Mouse (Mus musculus) spleen, embryonic (tissue): ENCODE measurements around the gene C130050O18Rik.

Experiments used
- CTCF ChIA-PET: fragments of 350-600 bp; sonication (Branson Sonifier 250); formaldehyde crosslinking; loops from one replicate; lab custom pipeline; 2022; lab: Charles Lee

The C130050O18Rik gene

DNA sequence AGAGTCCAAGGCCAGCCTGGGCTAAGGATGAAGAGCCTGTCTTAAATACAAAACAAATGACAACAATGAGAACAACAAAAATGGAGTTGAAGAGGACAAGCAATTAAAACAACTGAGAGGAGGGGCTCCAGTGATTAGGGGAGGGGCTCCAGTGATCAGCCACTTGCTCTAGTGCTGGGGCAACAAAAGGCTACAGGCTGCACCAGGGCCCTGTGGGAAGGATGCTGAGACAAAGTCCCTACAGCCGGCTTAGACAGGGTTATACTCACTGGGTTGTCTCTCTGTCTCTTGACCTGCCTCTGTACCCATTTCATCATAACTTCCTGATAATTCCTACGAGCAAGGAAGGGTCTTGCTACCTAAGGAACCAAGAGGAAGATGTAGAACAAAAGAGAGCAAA lies 13.0 kb downstream of the C130050O18Rik start:
- CTCF ChIA-PET = no interaction called here

DNA sequence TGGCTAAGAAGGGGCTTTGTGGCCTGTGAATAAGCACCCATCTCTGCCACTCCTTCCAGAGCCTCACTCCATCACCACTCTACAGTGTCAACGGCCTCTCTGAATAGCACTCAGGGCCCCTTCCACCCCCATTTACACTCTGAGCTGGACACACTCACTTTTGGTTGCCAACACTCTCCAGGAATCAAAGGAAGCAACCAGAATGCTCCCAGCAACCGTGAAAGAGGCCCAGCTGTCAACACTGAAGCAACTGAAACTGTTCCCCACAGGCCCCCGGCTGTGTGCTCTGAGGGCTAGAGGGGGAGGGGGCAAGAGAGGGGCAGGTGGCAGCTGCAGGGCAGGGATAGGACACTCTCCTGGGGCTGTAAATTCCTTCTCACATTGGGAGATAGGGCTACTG lies 13.6 kb downstream of the C130050O18Rik start:
- CTCF ChIA-PET = no interaction called here

DNA sequence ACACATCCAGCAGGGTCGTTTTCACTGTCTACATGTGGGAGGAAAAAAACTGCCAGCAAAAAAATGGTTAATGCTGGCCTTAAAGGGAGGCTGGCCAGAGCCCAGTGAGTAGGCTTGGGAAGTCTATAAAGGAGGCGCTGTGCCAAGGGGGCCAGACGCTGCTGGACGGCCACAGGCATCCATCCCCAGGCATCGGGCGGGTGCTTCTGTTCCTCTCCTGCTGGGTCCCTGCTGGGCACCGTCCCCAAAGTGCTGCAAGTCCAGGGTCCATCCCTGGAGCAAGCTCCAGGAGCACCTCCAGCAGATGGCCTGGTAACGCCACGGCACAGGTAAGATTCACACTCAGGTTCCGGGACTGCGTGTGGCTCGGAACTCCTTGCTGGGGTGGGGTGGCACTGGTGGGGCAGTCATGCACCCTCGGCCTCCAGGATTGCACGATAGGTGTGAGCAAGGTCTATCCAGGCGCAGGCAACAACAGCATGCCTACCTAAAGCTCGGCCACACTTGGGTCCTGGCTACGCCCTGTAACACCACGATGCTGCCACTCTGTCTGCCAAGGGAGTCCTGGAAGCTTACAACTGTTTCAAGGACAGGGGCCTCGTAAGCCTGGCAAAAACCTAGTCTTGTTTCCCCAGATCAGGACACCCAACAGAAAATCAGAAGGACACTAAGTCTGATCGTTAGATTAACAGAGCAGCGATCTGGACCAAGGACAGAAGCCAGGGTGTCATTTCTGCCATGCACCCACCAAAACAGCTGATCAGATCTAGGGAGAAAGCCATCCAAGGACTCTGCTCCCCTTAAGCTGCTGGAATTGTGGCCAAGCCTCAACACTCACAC lies 18.2 kb downstream of the C130050O18Rik start, which contains the start of gene Gper1:
Gper1 (plus strand) TSS at position 126 of the 840 bp plus-strand sequence.
- CTCF ChIA-PET = no interaction called here

DNA sequence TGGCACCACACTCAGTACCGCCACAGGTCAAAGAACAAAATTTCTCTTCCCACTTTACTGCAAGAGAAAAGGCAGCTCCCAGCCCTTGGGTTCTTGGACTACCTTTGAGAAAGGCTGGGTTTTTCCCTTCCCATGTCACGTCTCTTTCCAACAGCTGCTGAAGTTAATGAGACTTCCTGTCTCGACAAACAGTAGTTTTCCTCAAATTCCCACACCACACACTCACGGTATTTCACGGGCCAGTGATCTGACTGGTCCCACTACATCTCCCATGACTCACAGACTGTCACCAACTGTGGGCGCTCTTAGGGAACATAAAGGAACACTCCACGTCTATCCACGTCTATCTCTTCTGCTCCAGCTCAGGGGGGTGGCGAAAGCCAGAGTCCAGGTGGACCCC lies 20.1 kb downstream of the C130050O18Rik start:
- CTCF ChIA-PET = no interaction called here

DNA sequence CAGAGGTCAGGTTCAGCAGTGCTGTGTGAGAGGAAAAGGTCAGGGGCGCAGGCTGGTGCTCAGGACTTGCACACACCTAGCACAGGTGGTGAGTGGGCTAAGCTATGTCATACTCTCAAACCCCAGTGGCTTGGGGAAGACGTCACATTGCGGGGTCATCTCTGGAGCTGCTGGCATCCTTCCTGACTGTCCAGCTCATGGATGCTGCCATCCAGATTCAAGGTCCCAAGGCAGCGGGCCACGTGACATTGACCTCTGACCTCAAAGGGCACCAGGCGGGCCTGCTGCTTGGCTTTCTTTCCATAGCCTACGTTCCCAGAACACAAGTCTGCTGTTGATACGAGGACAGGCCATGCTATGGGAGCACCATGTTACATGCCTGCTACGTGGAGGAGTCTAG lies 21.9 kb downstream of the C130050O18Rik start:
- CTCF ChIA-PET = no interaction called here

DNA sequence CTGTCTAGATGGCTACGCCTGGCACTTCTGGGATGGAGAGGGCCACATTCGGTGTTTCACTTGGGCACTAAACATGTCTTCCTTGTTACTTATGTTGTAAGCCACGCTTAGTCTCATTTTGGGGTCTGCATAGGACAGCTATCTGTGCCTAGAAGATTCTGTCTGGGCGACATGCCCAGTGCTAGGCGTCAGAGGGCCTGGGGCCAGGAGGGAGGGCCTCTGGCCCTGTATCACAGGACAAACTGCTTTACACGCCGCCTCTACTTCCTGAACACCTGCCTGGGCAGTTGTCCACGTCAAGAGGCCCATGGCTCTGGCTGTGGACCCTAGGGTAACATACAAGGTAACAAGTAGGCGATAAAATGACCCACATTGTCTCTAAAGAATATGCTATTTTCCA lies 22.9 kb downstream of the C130050O18Rik start:
- CTCF ChIA-PET = no interaction called here

DNA sequence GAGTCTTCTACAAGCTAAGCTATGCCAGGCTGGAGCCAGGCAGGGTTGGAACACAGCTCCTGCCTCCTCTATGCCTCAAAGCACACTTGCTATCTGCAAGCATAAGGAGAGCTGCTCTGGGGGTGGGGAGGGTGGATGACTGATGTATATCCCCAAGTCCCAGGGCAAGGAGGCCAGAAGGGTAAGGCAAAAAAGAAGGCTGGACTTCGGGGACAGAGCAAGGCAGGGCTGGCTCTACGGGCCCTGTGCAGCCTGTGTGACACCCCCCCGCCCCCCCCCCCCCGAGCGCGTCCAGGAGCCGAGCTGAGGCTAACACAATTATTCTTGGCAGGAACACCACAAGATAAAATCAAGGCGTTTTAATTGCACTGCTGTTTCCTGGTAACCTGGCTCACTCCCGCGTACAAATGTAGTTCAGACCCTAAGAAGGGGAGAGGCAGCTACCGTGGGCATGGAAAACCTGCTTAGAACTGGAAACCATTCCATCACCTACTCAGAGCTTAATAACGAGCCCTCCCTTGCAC lies 24.8 kb downstream of the C130050O18Rik start:
- CTCF ChIA-PET = no interaction called here

DNA sequence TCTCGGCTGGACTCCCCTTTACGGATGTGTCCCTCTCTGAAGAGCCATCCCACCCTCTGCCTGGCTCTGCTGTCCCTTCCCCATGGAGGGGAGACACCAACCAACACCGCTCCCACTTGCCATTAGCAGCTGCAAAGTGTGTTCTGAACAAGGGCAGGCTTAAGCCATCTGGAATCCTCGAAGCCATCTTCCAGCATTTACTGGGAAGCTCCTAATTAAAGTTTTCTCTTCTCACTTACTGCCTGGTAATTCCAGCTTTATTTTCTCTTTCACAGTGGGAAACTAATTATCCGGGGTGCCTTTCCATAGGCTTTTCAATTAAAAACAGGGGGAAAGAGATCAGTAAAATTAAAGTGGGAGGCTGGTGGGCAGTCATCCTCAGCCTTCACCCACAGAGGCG lies 27.3 kb downstream of the C130050O18Rik start:
- CTCF ChIA-PET = no interaction called here

DNA sequence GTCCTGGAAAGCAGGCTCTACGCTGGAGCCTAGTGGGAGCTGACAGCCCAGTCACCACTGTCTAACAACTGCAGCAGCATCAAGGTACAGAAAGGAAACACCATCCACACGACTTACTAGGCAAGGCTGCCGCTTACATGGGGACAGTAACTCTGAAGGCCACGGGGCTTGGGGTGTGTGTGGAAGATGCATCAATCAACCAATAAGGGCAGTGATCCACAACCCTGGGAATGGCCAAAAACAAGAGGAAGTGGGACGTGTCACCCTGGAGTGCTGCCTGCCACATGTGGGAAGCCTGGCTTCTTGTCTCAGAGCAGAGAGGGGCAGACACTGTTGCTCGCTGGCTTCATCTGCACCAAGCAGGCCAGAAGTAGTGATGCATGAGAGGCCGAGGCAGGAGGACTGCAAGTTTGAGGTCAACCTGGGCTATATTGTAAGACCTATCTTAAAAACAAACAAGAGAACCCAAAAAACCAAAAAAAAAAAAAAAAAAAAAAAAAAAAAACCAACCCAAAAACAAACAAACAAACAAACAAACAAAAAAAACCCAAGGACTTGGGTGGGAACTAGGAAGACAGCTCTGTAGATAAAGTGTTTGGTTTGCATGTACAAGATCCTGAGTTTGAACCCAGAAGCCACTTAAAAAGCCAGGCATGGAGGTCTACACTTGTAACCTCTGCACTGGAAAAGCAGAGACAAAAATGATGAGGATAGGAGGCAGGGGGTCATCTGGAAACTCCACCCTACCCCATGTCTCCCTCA lies 27.8 kb downstream of the C130050O18Rik start:
- CTCF ChIA-PET = no interaction called here

DNA sequence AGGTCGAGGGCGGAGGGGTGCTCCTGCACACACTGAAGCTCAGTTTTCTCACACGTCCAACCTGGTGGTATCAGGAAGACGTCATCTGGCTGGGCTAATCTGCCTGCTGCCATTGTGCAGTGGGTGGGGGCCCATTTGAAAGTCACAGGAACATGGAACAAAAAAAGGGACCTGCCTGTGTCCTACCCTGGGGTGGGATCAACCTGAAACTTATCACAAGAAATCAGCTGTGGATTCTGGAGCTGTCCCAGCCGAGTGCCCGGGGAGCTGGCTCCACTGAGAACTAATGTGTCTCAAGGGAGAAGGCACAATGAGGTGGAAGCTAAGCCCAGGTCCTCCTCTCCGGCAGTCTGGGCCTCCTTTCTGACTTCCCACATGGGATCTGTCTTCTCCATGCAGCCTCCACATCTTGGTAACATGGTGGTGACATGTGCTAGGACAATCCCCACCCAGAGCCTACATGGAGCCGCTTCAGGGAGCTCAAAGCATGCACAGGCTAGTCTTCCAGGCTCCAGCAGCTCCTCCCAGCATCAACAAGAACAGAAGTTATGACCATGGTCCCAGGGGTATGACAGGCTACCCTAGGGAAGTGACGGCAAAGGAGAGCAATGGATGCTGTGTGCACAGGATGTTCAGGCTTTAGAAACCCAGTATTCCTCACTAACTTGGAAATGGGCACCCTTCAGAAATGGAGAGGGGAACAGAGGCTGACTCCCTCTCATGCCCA lies 28.9 kb downstream of the C130050O18Rik start:
- CTCF ChIA-PET = no interaction called here

DNA sequence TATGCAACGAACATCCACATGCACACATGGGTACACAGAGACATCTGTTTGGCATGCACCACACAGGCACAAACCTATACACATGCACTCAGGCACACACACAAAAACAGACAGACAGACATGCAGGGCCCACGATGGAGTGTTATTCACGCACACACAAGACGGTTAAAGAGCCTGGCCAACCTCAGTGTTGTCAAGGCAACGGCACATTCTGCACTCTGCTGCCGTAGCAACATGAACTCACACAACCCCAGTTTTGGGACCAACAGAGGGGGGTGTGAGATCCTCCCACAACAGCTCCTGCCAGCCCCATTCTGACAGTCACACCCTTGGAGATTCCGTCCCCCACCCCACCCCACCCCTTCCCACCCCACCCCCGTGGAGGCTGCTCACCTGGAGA lies 29.9 kb downstream of the C130050O18Rik start:
- CTCF ChIA-PET = interaction anchor here (0.7 kb wide), 1 partner anchor 16 kb away, joined by 5 read pairs; no protein-coding TSS in a partner anchor

DNA sequence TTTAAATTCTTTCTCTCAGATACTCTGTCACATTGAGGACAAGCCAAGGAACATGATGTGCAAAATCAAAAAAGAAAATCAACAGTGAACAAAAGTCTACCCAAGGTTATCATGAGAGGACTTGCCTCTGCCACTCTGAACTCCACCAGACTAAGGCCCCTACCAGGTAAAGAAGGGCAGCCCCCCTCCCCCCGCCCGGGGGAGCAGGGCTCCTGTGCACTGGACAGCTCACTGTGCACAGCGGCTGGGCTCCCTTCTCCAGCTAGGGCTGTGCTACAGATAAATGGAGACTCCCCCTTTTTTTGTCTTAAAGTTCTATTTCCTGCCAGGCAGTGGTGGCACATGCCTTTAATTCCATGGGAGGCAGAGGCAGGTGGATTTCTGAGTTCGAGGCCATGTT lies 32.7 kb downstream of the C130050O18Rik start:
- CTCF ChIA-PET = interaction anchor here (0.6 to 0.7 kb wide), 3 partner anchors 64 to 1576 kb away, joined by 3 to 11 read pairs (median 3); no protein-coding TSS in a partner anchor

DNA sequence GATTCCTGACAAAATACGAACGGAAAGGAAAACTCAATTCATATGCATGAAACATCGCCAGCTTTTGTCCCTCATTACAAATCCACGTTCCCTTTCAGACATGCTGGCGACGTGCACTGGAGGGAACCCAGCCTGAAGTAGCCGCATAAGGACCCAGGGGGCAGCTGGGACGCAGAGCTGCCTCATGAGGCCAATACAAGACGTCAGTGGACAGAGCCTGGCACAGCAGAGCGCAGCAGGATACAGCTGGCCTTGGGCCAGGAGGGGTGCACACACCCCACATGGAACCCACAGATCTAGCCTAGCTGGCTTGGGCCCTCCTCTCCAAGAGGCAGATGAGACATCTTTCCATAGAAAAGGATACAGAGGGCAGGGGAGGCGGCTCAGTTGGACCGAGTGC lies 33.4 kb downstream of the C130050O18Rik start:
- CTCF ChIA-PET = no interaction called here

DNA sequence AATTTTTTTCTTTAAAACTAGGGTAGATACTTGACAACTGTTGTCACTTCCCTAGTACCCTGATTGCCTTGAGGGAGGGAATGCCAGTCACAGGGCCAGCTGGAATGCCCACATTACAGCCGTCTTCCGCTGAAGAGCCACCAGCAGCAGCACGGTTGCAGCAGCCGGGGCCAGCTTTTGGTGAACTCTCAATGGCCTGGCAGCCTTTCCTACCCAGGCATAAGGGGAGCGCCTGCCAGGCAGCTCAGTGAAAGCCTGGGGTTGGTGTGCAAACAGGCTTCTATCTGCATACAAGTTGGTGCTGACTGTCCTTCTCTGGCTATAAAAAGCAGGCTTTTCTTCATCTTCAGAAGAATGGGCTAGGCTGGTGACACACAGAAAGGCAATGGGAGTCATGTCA lies 35.4 kb downstream of the C130050O18Rik start:
- CTCF ChIA-PET = no interaction called here

DNA sequence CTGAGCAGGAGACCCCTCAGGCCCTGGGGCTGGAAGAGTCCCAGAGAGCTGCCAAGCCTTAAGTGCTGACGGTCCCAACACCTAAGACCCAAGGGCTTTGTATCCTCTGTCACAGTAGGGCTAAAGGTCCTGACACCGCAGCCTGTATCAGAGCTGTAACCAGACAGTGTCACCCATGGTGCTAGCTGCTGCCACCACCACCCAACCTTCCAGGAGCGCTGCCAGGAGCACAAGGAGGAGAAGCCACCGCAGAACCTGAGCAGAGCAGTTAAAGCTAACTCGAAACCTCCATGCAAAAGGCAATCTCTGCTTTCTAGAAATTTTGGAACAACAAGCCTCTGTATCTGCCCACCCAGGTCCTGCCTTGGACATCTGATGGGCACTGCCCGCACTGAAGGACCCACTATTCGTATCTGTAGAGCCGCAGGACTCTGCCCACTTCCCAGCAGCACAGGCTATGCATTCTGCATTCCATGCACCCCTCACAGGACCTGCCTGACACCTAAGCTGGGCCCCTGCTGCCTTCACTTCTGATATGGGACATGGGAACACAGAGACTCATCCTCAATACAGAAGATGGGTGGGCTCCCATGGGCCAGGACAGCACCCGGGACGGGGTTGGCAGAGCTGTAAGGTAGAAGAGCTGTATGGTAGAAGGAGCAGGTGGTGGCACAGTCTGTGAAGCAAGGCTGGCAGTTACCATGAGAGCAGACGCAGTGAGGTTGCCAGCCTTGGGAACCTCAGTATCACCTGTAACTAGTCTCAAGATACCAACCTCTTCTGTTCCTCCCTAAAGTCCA lies 36.0 kb downstream of the C130050O18Rik start:
- CTCF ChIA-PET = interaction anchor here (0.6 kb wide), 1 partner anchor 97 kb away, joined by 4 read pairs; no protein-coding TSS in a partner anchor

DNA sequence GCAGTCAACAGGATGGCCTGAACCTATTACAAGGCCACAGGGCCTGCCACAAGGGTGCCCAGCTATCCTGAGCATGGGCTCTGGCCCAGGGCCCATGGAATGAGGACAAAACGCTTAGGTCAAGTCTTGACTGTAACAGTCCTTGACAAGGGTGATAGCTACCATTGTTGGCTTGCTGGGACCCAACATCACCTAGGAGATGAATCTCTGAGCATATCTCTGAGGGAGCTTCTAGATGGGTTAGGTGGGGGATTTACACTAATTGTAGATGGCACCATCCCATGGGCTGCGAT lies 36.6 kb downstream of the C130050O18Rik start:
- CTCF ChIA-PET = no interaction called here

DNA sequence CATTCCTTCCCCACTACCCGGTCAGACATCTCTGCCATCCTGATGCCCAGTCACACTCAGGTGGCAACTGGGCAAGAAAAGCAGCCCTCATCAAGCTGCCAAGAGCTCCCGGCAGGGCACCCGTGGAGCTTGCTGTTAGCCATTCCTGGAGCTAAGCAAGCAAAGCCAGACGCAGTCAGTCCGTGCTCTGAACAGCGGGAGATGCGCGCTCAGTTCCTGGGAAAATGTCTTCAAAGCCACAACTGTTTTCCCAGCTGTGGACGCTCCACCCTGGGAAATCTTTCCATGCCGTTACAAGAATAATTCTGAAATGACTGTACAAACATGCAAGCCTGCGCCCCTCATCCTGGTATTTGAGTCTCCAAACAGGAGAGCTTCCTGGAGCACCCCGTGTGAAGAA lies 37.3 kb downstream of the C130050O18Rik start:
- CTCF ChIA-PET = no interaction called here

DNA sequence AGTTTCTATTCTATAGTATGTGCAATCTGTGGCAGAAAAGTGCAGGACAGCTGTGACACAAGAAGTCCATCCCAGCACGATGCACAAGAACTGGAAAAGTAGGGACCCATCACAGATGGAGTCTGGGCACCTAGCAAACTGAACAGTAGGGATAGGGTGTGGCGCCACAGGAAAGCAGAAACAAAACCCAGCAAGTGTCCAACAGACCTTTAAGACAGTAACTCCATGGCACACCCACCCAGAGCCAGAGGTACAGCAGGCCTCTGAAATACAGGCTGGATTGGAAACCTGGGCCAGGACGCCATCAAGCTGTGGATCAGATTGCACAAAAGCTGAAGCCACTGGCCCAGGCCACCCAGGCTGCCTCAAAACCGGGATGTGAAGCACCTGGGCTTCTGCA lies 37.9 kb downstream of the C130050O18Rik start:
- CTCF ChIA-PET = no interaction called here

DNA sequence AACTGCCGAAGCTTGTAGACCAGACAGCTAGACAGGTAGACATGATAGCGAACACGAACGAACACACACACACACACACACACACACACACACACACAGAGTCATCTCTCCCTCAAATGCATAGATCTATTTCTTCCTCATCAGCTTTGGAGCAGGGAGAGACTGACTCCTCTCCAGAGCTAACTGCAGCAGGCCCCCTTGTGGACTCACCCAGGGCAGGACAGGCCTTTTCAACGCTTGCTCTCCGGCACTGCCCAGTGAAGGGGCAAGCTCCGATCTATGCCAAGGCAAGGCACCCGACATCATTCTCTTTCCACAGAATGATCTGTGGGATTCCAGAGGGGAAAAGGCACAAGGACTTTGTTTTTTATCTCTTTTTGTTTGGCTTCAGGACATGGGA lies 40.2 kb downstream of the C130050O18Rik start:
- CTCF ChIA-PET = no interaction called here

DNA sequence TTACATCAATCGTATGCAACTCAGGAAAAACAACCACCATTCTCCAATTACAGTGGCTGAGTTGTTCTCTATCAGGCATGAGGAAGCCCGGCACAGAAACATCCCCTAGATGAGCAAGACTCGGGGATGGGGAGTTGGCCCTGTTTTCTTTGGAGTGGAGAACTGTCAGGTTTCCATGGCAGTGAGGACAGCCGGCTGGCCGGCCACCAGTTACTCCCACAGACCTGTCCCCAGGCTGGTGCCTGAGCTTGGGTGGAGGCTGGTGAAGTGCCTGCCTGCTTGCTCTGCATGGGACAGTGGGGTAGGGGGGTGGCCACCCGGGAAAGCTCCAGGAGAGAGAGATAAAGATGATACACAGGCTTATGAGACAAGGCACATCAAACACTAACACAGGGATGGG lies 42.9 kb downstream of the C130050O18Rik start:
- CTCF ChIA-PET = no interaction called here

DNA sequence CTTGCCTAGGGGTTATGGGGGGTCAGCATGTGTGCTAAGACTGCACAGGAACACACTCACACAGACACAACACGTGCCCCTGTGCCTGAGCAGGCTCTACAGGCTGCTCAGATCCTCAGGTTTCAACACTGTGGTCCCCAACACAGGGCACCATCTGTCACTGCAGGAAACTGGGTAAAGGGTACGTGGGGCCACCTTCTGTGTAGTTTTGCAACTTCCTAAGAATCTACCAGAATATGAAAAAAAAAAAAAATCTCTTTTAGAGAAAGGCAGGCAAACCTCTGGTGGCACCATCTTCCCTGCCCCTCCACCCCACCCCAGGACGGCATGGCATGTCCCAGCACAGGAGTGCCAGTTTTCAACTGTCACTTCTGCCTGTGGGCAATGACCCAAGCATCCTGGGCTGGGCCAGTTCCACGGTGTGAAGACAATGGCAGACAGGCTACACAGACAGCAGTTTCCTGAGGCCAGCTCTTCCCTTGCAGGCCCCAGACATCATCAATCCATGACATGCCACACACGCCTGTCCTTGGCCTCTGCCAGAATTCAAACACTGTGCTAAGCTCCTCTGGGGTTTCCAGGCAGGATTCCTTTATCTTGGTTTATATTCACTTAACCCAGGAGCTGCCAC lies 44.2 kb downstream of the C130050O18Rik start:
- CTCF ChIA-PET = interaction anchor here (0.6 kb wide), 1 partner anchor 37 kb away, joined by 3 read pairs; no protein-coding TSS in a partner anchor
